Mouse (Mus musculus) embryonic fibroblast, embryonic 13.5 days (primary cell): ENCODE results near the gene Ercc1. TPM values are rescaled to one million over a fixed set of nuclear protein-coding genes. Genes with fewer than 3 reads are reported as not detected.

Source experiments
- H3K27ac ChIP-seq: 2 replicates; pipeline ENCODE4 v1.5.1; 2012; ENCODE audit warnings: low read length, control low read depth, inconsistent platforms; ENCODE audit not compliant: insufficient read depth
- H3K4me1 ChIP-seq: 2 replicates; pipeline ENCODE4 v1.6.1; 2011; ENCODE audit warnings: low read length; ENCODE audit not compliant: control insufficient read depth, insufficient read depth
- H3K4me3 ChIP-seq: 2 replicates; pipeline ENCODE4 v1.5.1; 2011; ENCODE audit warnings: mild to moderate bottlenecking, control low read depth, low read length; ENCODE audit not compliant: insufficient read depth
- CTCF ChIP-seq: IDR thresholded peaks from 2 replicates; pipeline ENCODE4 v1.5.1; 2011; ENCODE audit warnings: mild to moderate bottlenecking, control low read depth, low read length, moderate library complexity, borderline replicate concordance; ENCODE audit not compliant: insufficient read depth
- POLR2A ChIP-seq: IDR thresholded peaks from 2 replicates; pipeline ENCODE4 v1.6.1; 2011; ENCODE audit warnings: low read depth, mild to moderate bottlenecking, control low read depth, low read length, moderate library complexity
- polyA plus RNA-seq: library from polyadenylated mRNA; stranded (reverse); fragments of >200 nt; gene quantifications from 2 replicates; pipeline ENCODE4 v1.2.4, GENCODE M21; 2011; ENCODE audit warnings: low read depth; ENCODE audit not compliant: missing spikeins, insufficient read length

The Ercc1 gene
- polyA plus RNA-seq, 1 experiment = 44.9 TPM

- 0 out of 2 replicates have a peak, but pooled peaks cover 2% of the 10 kb centered on the region for H3K4me1 ChIP-seq
- H3K27ac ChIP-seq = no peak within 1 kb of the TSS
- TF ChIP-seq CTCF (no peak), POLR2A (no peak)
- H3K4me3 ChIP-seq = peak within 1 kb of the TSS; percentile 46
Observed at GRCm38 (mm10) chr7:19404476-19404875, 59.9 kb downstream of the Ercc1 start, which contains the start of gene Ckm. Gene Ckm (plus strand): TSS chr7:19404776.

- H3K4me3 ChIP-seq = no peak overlapping the region
- TF ChIP-seq CTCF (peak; percentile 97), POLR2A (no peak)
- no peaks in the 10 kb centered on the region for H3K4me1 ChIP-seq
- no peak overlapping the region for H3K27ac ChIP-seq
Observed at GRCm38 (mm10) chr7:19405417-19405816, 60.8 kb downstream of the Ercc1 start.

Other genes with a start within 250 kb of the Ercc1 start
- gene Gm4969, start 226.4 kb upstream of the Ercc1 start, polyA plus RNA-seq = not detected in 2 replicates
- 4.8 and 7.1 TPM in 2 replicates for gene Fbxo46, start 224.9 kb upstream of the Ercc1 start, polyA plus RNA-seq
- gene Qpctl, start 195.5 kb upstream of the Ercc1 start, polyA plus RNA-seq = 16.3 and 19.2 TPM in 2 replicates
- 70.0 and 71.3 TPM in 2 replicates for gene Snrpd2, start 195.1 kb upstream of the Ercc1 start, polyA plus RNA-seq
- gene Gipr, start 178.7 kb upstream of the Ercc1 start, polyA plus RNA-seq = not detected in 2 replicates
- gene Eml2, start 168.4 kb upstream of the Ercc1 start, polyA plus RNA-seq = 17.3 and 23.2 TPM in 2 replicates
- gene Gpr4, start 132.2 kb upstream of the Ercc1 start, polyA plus RNA-seq = 0.17 and 0.18 TPM in 2 replicates
- gene Opa3, start 116.4 kb upstream of the Ercc1 start, polyA plus RNA-seq = 21.8 and 24.4 TPM in 2 replicates
- 161 and 186 TPM in 2 replicates for gene Vasp, start 73.0 kb upstream of the Ercc1 start, polyA plus RNA-seq
- gene Ppm1n, start 64.7 kb upstream of the Ercc1 start, polyA plus RNA-seq = not detected in 2 replicates
- 6.8 and 7.8 TPM in 2 replicates for gene Rtn2, start 62.2 kb upstream of the Ercc1 start, polyA plus RNA-seq
- 2.1 and 2.7 TPM in 2 replicates for gene Fosb, start 34.7 kb upstream of the Ercc1 start, polyA plus RNA-seq
- 13.3 and 13.4 TPM in 2 replicates for gene Cd3eap, start 14.7 kb downstream of the Ercc1 start, polyA plus RNA-seq
- 11.0 and 12.5 TPM in 2 replicates for gene Ppp1r13l, start 15.0 kb downstream of the Ercc1 start, polyA plus RNA-seq
- 14.3 and 22.7 TPM in 2 replicates for gene Ercc2, start 37.2 kb downstream of the Ercc1 start, polyA plus RNA-seq
- gene Klc3, start 59.3 kb downstream of the Ercc1 start, polyA plus RNA-seq = 5.3 and 6.3 TPM in 2 replicates
- not detected in 2 replicates for gene Ckm, start 60.0 kb downstream of the Ercc1 start, polyA plus RNA-seq
- 27.4 and 29.1 TPM in 2 replicates for gene Mark4, start 114.0 kb downstream of the Ercc1 start, polyA plus RNA-seq
- gene Exoc3l2, start 118.6 kb downstream of the Ercc1 start, polyA plus RNA-seq = not detected in 2 replicates
- 5.9 and 6.1 TPM in 2 replicates for gene Bloc1s3, start 163.6 kb downstream of the Ercc1 start, polyA plus RNA-seq
- 15.2 and 23.4 TPM in 2 replicates for gene Trappc6a, start 163.6 kb downstream of the Ercc1 start, polyA plus RNA-seq
- gene Nkpd1, start 173.1 kb downstream of the Ercc1 start, polyA plus RNA-seq = not detected in 2 replicates
- 25.3 and 27.7 TPM in 2 replicates for gene Ppp1r37, start 218.3 kb downstream of the Ercc1 start, polyA plus RNA-seq
- 1.5 and 1.8 TPM in 2 replicates for gene Zfp296, start 232.5 kb downstream of the Ercc1 start, polyA plus RNA-seq
- gene Gemin7, start 232.8 kb downstream of the Ercc1 start, polyA plus RNA-seq = 52.6 and 65.2 TPM in 2 replicates